Mouse (Mus musculus) stomach, embryonic 14.5 days (tissue): ENCODE measurements around the gene Gm44965. TPM values are rescaled to one million over a fixed set of nuclear protein-coding genes. Genes with fewer than 3 reads are reported as not detected.
A peak's percentile ranks its signal among the peaks of the same experiment; 100 is the strongest.

ENCODE experiments used
- ATAC-seq: fragments of 200-750 bp; cut with Nextera tagmentation; 2 replicates; pipeline ENCODE4 v1.8.0; 2017; ENCODE audit warnings: low read depth, moderate TSS enrichment; ENCODE audit not compliant: insufficient number of reproducible peaks, insufficient read depth, low FRiP score
- H3K27ac ChIP-seq: fragments of 300-500 bp; sonication (generic); 2 replicates; pipeline ENCODE4 v1.5.1; 2014; ENCODE audit warnings: mild to moderate bottlenecking, low read length, moderate library complexity, mixed read lengths
- H3K27me3 ChIP-seq: fragments of 300-500 bp; sonication (generic); 2 replicates; pipeline ENCODE4 v1.6.1; 2014; ENCODE audit warnings: low read length, control low read depth, mixed read lengths; ENCODE audit not compliant: control insufficient read depth, insufficient read depth
- H3K36me3 ChIP-seq: fragments of 300-500 bp; sonication (generic); 2 replicates; pipeline ENCODE4 v1.6.1; 2014; ENCODE audit warnings: mild to moderate bottlenecking, control low read depth, low read length, moderate library complexity, mixed read lengths; ENCODE audit not compliant: control insufficient read depth, insufficient read depth
- H3K4me1 ChIP-seq: fragments of 300-500 bp; sonication (generic); 2 replicates; pipeline ENCODE4 v1.6.1; 2014; ENCODE audit warnings: low read length, control low read depth, mixed read lengths; ENCODE audit not compliant: control insufficient read depth, insufficient read depth
- H3K4me2 ChIP-seq: fragments of 300-500 bp; sonication (generic); replicated peaks from 2 replicates; pipeline ENCODE4 v1.6.1; 2014; ENCODE audit warnings: low read depth, low read length, control low read depth
- H3K4me3 ChIP-seq: fragments of 300-500 bp; sonication (generic); 2 replicates; pipeline ENCODE4 v1.5.1; 2014; ENCODE audit warnings: low read depth, low read length, control low read depth
- H3K9ac ChIP-seq: fragments of 300-500 bp; sonication (generic); replicated peaks from 2 replicates; pipeline ENCODE4 v1.6.1; 2014; ENCODE audit warnings: low read depth, mild to moderate bottlenecking, control low read depth, low read length, moderate library complexity, mixed read lengths
- H3K9me3 ChIP-seq: fragments of 300-500 bp; sonication (generic); 2 replicates; pipeline ENCODE4 v1.6.1; 2016; ENCODE audit warnings: low read depth, low read length, control low read depth; ENCODE audit not compliant: control insufficient read depth
- WGBS: fragments of 180-500 bp; shearing (Covaris S2); extraction: QIAGEN DNeasy Blood & Tissue Kit; methylation state at CpG from one replicate; pipeline ENCODE4 v1.1.7; 2014; 5-methylcytosine and 5-hydroxymethylcytosine counted together
- polyA plus RNA-seq: library from polyadenylated mRNA; unstranded; fragments of >200 nt; fragmentation: Nextera tagmentation; extraction: Ambion mirVana; gene quantifications from 2 replicates; pipeline ENCODE4 v1.2.1, GENCODE M21; 2014

The Gm44965 gene
- polyA plus RNA-seq = not detected in 2 replicates

DNA sequence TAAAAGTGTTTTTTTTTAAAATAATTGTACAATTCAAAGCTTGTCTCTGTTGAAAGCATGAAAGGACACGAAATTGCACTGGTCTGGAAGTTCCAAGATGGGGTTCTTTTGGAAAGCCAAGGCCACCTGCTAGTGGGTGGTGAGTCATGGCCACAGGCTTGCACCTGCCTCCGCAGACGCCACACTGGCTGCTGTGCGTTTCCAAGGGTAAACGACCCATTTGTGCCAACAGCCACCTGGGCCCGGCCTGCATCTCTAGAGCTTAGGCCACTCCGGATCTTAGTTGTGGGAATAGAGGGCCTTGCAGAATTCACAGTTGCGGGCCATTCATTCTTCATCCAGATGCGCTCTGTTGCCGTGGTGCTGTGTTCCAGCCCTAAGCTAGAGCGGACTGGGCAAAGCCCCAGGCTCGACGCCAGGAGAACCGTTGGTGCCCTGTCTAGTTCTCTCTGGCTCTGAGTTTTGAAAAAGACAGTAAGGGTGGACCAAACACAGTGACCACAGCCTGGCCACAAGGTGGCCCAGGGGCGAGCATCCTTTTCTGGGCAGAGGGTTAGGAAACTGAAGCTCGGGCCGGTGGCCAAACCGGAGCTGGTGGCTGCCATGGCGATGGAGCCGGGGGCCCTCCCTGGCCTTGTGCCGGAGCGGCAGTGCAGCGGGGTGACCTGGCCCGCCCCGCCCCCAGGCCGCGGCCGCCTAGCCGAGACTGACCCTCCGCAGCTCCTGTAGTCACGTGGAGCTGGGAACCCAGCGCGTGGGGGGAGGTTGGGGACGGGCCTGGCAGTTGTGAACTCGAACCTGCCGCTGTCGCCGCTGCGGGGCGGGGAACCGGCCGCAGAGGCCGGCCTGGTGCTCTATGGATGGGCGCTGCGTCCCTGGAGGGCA lies at the start of gene Gm44965, which contains the start of gene Repin1:
TSS of gene Gm44965 (plus strand) at position 784 of the 885 bp plus-strand sequence.
TSS of gene Repin1 (plus strand) at position 726 of the 885 bp plus-strand sequence.
- 8% methylated on average over 45 of the region's 45 CpGs for WGBS
- H3K9ac ChIP-seq = peak within 1 kb of the TSS; percentile 82
- H3K9me3 ChIP-seq = peaks cover 26% of the 10 kb centered on the region
- H3K4me1 ChIP-seq = peaks cover 5% of the 10 kb centered on the region; the same call in 1 of the 2 replicates
- H3K27ac ChIP-seq = peak within 1 kb of the TSS; percentile 80
- H3K4me3 ChIP-seq = peak within 1 kb of the TSS; percentile 70
- H3K27me3 ChIP-seq = no peaks in the 10 kb centered on the region
- peak; percentile 91 for ATAC-seq
- H3K4me2 ChIP-seq = peak within 1 kb of the TSS; percentile 56
- peaks cover 26% of the 10 kb centered on the region for H3K36me3 ChIP-seq

GRCm38 (mm10) chr6:48545251-48545650 lies 48.5 kb upstream of the Gm44965 start:
- no peaks in the 10 kb centered on the region for H3K27me3 ChIP-seq
- WGBS = 76% methylated on average over 5 of the region's 5 CpGs
- H3K27ac ChIP-seq = no peak overlapping the region
- ATAC-seq = no peak
- H3K4me3 ChIP-seq = no peak overlapping the region
- H3K9ac ChIP-seq = no peak overlapping the region
- no peaks in the 10 kb centered on the region for H3K36me3 ChIP-seq
- H3K4me2 ChIP-seq = no peak overlapping the region
- H3K4me1 ChIP-seq = peaks cover 7% of the 10 kb centered on the region; the same call in 1 of the 2 replicates
- no peaks in the 10 kb centered on the region for H3K9me3 ChIP-seq

- no peak for ATAC-seq
- Histone ChIP-seq H3K9me3 (no peaks in the 10 kb centered on the region), H3K4me3 (no peak overlapping the region), H3K9ac (no peak overlapping the region), H3K4me1 (peaks cover 7% of the 10 kb centered on the region; the same call in 1 of the 2 replicates), H3K36me3 (no peaks in the 10 kb centered on the region), H3K27ac (no peak overlapping the region), H3K4me2 (no peak overlapping the region), H3K27me3 (no peaks in the 10 kb centered on the region)
- 38% methylated on average over 1 of the region's 1 CpGs for WGBS
Measured at GRCm38 (mm10) chr6:48546271-48546670, 47.5 kb upstream of the Gm44965 start.

GRCm38 (mm10) chr6:48546858-48547257 lies 46.9 kb upstream of the Gm44965 start:
- no peaks in the 10 kb centered on the region for H3K9me3 ChIP-seq
- H3K9ac ChIP-seq = no peak overlapping the region
- 39% methylated on average over 4 of the region's 4 CpGs for WGBS
- no peak overlapping the region for H3K4me2 ChIP-seq
- H3K27me3 ChIP-seq = no peaks in the 10 kb centered on the region
- no peak for ATAC-seq
- H3K36me3 ChIP-seq = no peaks in the 10 kb centered on the region
- peaks cover 3% of the 10 kb centered on the region; the same call in 1 of the 2 replicates for H3K4me1 ChIP-seq
- H3K27ac ChIP-seq = no peak overlapping the region
- no peak overlapping the region for H3K4me3 ChIP-seq

- 77% methylated on average over 6 of the region's 6 CpGs for WGBS
- Histone ChIP-seq H3K27me3 (no peaks in the 10 kb centered on the region), H3K9me3 (no peaks in the 10 kb centered on the region), H3K4me2 (no peak overlapping the region), H3K9ac (no peak overlapping the region), H3K27ac (no peak overlapping the region), H3K36me3 (no peaks in the 10 kb centered on the region), H3K4me3 (no peak overlapping the region), H3K4me1 (no peaks in the 10 kb centered on the region)
- ATAC-seq = no peak
Measured at GRCm38 (mm10) chr6:48548314-48548713, 45.4 kb upstream of the Gm44965 start.

- Histone ChIP-seq H3K4me2 (no peak overlapping the region), H3K4me1 (no peaks in the 10 kb centered on the region), H3K9me3 (no peaks in the 10 kb centered on the region), H3K9ac (no peak overlapping the region), H3K27me3 (no peaks in the 10 kb centered on the region), H3K27ac (no peak overlapping the region; the same call in 1 of the 2 replicates), H3K36me3 (no peaks in the 10 kb centered on the region), H3K4me3 (no peak overlapping the region)
- WGBS = 49% methylated on average over 4 of the region's 4 CpGs
- no peak for ATAC-seq
Measured at GRCm38 (mm10) chr6:48552918-48553317, 40.8 kb upstream of the Gm44965 start.

DNA sequence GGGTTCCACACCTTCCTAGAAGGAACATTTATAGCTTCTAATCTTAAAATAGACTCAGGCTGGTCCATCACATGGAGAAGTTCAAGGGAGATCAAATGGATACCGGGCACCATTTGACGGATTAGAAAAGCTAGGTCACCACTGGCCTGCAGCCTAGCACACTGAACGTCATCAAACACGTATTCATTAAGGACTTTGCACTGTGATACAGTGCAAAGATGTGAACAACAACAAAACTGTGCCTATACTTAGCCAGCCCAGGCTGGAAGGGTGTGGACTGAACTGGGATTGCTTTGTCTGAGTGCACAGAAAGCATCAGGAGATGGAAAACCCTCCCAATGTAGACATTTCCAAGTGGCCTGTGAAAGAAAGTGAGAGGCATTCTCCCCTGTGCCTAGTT lies 39.9 kb upstream of the Gm44965 start:
- peak overlapping the region; percentile 82 for H3K4me2 ChIP-seq
- H3K4me3 ChIP-seq = peak overlapping the region; percentile 41; the same call in 1 of the 2 replicates
- WGBS = 84% methylated on average over 4 of the region's 4 CpGs
- no peak overlapping the region for H3K9ac ChIP-seq
- ATAC-seq = no peak
- no peaks in the 10 kb centered on the region for H3K36me3 ChIP-seq
- H3K4me1 ChIP-seq = no peaks in the 10 kb centered on the region
- no peaks in the 10 kb centered on the region for H3K9me3 ChIP-seq
- H3K27ac ChIP-seq = no peak overlapping the region; the same call in 1 of the 2 replicates
- H3K27me3 ChIP-seq = no peaks in the 10 kb centered on the region

DNA sequence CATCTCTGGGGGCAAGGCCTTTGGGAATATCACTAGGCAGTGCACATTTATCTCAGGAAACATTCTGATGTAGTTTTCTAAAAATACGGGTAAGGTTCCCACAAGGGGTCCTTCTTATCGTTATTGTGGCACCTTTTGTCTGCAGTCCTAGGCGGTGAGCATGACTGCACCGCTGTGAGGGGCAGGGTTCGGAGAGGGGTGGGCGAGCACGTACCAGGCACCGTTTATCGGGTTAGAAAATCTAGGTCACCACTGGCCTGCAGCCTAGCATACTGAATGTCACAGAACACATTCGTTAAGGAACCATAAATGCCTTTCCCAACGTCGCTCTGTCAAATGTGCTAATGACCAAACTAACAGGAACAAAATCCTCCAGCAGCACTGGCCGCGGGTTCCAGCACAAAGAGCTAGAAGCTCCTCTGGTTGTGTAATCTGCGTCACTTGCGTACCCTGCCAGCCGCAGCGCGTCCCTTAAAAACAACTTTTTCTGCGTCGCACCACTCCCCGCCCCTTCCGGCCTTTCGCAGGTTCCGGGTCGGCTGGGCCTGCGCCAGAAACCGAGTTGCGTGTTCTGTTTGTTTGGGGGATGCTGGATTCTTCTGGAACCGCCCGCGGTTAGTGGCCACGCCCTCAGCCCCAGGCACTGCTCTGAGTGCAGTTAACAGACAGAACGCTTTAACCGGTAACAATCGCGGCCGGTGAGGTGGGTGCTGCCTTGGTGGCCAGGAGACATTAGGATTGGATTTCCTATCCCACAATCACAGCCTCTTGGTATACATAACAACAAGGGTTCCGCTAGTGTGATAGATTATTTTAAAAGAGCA lies 39.2 kb upstream of the Gm44965 start, which contains the start of gene Lrrc61:
TSS of gene Lrrc61 (plus strand) at position 517 of the 824 bp plus-strand sequence.
- no peaks in the 10 kb centered on the region for H3K9me3 ChIP-seq
- peak; percentile 84 for ATAC-seq
- no peaks in the 10 kb centered on the region for H3K36me3 ChIP-seq
- peak within 1 kb of the TSS; percentile 41 for H3K4me3 ChIP-seq
- peak within 1 kb of the TSS; percentile 77 for H3K9ac ChIP-seq
- 1% methylated on average over 39 of the region's 39 CpGs for WGBS
- no peaks in the 10 kb centered on the region for H3K4me1 ChIP-seq
- H3K27me3 ChIP-seq = no peaks in the 10 kb centered on the region
- H3K4me2 ChIP-seq = peak within 1 kb of the TSS; percentile 82
- H3K27ac ChIP-seq = peak within 1 kb of the TSS; percentile 96
